Mouse (Mus musculus): ENCODE measurements around the gene Snrnp40.

- TF ChIP-seq CTCF (conservative IDR thresholded peaks at IDR 0.05; ENCODE audit: low read length) (no peak), POU5F1 (IDR thresholded peaks at IDR 0.05; ENCODE audit: borderline replicate concordance, low read length) (no peak)
Measured at GRCm38 (mm10) chr4:130335867-130336266, 24.1 kb upstream of the Snrnp40 start.

Data from E14TG2a.4 (cell line).